Mouse (Mus musculus): ENCODE results near the gene Taf10. TPM values are rescaled to one million over a fixed set of nuclear protein-coding genes. Genes with fewer than 3 reads are reported as not detected.
"Not testable (repeated sequence)": the region's sequence is repeated elsewhere in the genome, so short reads cannot be mapped to it uniquely, and the experiment has no call there.

Gene Taf10
- total RNA-seq, 2 experiments from 2014 or later = 58.7 to 71.5 TPM

DNA sequence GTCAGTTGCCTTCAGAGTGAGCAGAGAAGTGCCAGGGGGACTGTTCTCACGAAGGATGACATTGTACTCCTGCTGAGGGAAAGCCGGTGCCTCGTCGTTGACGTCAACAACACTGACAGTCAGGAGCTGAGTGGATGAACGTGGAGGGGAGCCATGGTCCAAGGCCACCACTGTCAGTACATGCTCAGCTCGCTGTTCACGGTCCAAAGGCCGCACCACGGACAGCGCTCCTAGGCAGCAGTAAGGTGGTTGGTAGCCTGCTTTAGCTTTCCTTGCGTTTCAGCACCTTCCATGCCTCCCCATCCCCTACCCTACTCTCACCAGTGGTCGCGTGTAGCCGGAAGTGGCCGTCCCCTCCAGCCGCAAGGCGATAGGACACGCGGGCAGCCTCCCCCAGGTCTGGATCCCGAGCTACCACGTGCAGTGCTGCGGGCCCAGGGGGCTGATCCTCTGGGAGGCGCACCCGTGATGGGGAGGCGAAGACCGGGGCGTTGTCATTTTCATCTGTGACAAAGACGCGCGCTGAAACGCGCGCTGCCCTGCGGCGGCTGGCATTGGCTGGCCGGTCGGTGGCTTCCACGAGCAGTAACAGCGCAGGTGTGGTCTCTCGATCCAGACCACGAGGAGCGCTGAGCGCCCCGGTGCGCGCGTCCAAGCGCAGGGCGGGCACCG, 17.8 kb upstream of the Taf10 start:
- no peak for ATAC-seq (replicated peaks; ENCODE audit: low FRiP score, poor library complexity, severe bottlenecking)

DNA sequence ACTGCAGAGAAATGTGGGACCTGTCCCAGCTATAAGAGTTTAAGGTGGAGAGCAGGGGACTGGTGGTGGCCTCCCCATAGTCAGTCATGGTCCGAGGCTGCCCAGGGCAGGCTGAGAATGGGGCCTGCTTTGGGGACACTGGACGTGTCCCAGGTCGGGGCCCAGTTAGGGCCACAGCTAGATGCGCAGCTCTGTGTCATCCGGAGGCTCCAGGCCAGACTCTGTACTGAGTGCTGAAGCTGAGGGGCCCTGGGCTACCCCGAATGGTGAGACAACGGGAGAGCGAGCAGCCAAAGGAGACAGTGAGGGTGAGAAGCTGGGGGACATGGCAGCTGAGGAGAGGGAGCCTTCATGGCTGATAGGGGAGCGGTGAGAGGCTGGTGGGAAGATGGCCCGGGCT, 9.1 kb upstream of the Taf10 start:
- no peak for ATAC-seq (replicated peaks; ENCODE audit: low FRiP score, poor library complexity, severe bottlenecking)

DNA sequence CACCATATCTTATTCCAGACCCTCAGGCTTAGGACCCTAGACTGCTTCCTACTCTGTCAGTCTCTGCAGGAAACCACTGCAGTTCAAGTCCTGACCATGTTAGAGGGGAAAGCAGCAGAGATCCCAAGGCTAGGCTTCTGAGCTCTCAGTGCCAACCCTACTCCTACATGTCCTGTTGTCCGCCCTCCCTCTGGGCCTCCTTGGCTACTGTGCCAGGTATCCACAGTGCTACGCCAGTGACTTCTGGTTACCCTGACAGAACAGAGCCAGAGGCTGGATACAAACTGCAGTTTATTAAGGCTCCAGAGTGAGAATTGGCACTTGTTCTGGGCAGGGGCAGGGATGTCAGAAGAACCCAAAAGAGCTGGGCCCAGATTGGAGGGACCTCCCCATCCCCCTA, 8.6 kb upstream of the Taf10 start:
- no peak for ATAC-seq (replicated peaks; ENCODE audit: low FRiP score, poor library complexity, severe bottlenecking)

DNA sequence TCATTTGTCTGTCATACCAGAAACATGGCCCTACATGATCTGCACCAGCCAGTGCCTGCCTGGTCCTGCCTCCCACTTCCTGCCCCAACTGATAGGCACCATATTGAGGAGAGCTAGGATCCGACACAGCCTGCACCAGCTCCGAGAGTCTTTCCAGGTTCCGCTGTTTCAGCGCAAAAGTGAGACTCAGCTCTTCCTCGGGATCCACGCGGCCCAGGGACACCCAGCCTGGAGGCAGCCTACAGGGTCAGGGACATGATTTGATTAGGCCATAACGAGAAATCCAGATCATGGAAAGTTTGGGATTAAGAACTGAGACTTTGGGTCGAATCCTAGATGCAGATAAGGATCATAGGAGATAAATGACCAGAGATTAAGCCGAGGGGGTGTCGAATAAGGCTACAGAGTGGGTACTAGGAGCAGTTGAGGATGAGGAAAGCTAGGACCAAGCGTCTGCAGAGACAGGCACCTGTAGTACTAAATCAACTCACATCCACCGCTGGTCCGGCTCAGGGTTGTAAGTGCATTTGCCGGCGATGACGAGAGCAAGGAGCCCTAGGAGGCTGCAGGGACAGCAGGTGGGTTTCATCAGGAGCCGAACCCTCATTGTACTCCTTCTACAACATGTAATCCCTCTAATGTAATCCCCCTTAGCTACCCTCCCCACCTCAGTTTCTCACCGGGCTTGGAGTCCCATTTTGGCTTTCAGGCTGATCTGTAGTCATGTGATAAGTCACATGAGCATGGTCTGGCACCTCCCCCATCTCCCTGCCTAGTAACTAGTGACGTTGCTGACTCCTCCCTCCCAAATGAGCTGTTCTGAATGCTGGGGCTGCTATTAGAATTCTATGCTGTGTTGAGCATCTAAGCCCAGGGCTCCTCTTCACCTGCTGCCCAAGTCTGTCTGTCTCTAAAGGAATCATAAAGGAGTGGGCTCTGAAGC, 7.6 kb upstream of the Taf10 start, which contains the start of gene Tpp1:
Gene Tpp1 (minus strand): TSS at position 745 of the 943 bp plus-strand sequence.
- ATAC-seq (replicated peaks; ENCODE audit: low FRiP score, poor library complexity, severe bottlenecking) = peak; percentile 96

DNA sequence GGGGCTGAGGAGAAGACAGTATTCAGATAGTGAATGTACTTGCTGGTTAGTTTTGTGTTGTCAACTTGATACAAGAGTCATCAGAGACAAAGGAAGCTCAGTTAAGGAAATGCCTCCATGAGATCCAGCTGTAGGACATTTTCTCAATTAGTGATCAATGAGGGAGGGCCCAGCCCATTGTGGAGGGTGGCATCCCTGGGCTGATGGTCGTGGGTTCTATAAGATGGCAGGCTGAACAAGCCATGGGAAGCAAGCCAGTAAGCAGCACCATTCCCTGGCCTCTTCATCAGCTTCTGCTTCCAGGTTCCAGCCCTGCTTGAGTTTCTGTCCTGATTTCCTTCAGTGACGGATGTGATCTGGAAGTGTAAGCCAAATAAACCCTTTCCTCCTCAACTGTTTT, 3.6 kb upstream of the Taf10 start:
- no peak for ATAC-seq (replicated peaks; ENCODE audit: low FRiP score, poor library complexity, severe bottlenecking)

DNA sequence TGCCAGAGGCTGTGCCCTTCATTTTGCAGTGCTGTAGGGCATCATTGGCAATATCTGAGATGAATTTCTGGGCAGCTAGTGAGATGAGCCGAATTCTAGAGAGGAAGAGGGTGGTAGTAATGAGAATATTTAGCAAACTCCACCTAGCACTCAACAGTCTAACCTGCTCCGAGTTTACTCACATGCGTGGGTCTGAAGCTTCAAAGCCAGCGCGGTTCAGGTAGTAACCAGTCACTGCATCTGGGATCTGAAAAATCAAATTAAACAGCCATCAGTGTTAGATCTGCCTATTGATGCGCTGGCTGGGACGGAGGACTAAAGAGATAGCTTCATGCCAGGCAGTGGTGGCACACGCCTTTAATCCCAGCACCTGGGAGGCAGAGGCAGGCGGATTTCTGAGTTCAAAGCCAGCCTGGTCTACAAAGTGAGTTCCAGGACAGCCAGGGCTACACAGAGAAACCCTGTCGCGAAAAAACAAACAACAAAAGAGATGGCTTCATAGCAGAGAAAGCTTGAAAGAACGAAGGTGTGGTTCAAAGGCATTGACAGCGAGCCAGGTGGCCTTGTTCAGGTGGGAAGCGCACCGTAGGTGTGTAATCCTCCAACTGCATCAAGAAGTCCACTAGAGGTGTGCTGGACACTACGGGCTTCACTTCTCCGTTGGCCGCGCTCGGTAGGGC, 775 bp downstream of the Taf10 start:
- ATAC-seq (replicated peaks; ENCODE audit: low FRiP score, poor library complexity, severe bottlenecking) = not testable (repeated sequence)

DNA sequence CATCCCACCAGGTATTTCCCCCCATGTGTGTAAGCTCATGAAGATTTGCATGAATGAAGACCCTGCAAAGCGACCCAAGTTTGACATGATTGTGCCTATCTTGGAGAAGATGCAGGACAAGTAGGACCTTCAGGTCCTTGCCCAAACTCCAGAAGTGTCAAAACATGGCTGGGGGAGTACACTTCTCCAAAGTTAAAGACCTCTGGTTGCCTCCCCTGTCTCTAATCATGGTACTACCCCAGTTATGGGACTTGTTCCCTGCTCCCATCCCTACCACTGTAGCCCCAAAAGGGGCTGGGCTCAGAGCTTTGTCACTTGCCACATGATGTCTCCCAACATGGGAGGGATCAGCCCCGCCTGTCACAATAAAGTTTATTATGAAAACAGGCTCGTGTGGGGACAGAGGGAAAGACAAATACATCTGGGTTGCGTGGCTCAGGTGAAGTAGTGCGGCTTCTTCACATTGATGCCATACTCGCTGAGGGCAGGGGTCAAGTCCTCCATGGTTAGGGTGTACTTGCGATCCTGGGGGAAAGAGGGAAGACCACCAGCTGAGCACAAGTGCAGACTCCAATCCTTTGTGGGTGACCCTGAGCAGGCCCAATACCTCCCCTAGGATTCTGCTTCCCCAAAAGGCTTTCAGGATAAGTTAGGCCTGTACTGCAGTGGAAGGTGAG, 1.5 kb downstream of the Taf10 start:
- not testable (repeated sequence) for ATAC-seq (replicated peaks; ENCODE audit: low FRiP score, poor library complexity, severe bottlenecking)

DNA sequence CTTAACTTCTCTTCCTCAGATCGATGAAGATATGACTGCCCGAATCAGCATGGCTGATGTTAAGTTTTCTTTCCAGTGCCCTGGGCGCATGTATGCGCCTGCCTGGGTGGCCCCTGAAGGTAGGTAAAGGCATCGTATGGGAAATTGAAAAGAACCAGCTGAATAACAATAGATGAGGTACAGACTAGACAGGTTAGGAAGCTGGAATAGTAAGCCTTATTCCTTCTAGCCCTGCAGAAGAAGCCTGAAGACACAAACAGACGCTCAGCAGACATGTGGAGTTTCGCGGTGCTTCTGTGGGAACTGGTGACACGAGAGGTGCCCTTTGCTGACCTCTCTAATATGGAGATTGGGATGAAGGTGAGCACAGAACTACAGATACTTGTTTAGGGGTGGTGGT, 2.2 kb downstream of the Taf10 start:
- no peak for ATAC-seq (replicated peaks; ENCODE audit: low FRiP score, poor library complexity, severe bottlenecking)

DNA sequence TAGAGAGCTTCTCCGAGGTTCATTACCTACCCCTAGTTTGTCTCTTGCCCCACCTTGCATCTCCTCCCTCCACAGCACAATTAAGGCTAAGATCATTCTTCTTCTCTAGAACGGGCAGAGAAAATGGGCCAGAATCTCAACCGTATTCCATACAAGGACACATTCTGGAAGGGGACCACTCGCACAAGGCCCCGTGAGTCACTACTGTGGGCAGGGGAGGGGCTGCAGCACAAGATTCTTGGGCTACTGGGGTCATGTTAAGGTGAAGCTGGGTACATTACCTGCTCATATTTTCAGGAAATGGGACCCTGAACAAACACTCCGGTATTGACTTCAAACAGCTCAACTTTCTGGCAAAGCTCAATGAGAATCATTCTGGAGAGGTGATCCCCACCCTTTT, 3.3 kb downstream of the Taf10 start:
- no peak for ATAC-seq (replicated peaks; ENCODE audit: low FRiP score, poor library complexity, severe bottlenecking)

DNA sequence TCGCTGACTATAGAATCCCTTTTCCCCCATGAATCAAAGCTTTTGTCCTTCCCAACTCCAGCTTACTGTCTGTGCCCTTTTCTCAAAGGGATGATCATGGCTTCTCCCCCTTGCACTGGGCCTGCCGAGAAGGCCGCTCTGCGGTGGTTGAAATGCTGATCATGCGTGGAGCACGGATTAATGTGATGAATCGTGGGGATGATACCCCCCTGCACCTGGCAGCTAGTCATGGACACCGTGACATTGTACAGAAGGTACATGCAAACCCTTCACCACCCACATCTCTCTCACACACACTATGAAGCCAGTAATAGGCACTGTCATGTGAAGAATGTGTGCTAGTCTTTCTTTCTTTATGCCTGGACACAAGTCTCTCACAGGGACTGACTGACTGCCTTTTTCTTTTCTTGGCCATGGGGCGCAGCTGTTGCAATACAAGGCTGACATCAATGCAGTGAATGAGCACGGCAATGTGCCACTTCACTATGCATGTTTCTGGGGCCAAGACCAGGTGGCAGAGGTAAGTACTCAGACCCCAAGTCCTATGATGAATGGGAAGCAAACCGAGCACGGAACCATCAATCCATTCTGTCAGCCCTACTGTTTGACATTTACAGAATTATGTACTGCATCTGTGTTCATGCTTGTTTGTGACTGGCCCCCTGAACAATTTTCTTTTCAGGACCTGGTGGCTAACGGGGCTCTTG, 3.9 kb downstream of the Taf10 start:
- no peak for ATAC-seq (replicated peaks; ENCODE audit: low FRiP score, poor library complexity, severe bottlenecking)

DNA sequence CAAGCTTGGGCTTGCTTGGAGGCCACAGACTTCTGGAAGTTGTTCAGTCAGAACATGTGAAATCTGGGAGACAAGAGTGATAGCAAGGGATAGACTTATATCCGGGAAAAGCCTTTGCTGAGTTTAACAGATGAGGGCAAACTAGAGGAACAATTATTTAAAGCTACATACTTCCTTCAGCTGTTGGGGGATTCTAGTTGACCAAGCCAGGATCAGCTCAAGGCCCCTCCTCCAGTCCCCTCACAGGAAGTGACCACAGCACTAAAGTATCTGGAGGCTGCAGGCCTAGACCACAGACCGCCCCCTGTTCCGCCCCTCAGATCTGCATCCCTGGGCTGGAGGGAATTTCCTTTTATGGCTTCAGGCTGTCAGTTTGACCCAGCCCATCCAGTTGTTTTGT, 5.2 kb downstream of the Taf10 start:
- no peak for ATAC-seq (replicated peaks; ENCODE audit: low FRiP score, poor library complexity, severe bottlenecking)

DNA sequence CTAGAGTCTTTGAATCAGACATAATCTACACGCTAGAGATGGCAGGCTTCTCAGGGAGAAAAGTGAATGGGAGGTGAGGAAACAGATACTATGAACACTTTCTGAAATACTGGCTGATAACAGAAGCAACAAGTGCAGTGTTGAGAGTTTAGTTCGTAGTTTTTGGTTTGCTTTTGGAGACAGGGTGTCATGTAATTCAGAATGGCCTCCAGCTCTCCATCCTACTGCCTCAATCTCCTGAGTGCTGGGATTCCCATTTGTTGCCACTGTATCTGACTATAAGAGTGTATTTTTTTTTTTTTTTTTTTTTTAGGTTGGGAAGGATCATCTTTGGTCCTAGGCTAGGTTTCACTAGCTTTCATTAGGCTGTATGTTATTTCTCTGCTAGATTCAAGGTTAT, 5.9 kb downstream of the Taf10 start:
- no peak for ATAC-seq (replicated peaks; ENCODE audit: low FRiP score, poor library complexity, severe bottlenecking)

DNA sequence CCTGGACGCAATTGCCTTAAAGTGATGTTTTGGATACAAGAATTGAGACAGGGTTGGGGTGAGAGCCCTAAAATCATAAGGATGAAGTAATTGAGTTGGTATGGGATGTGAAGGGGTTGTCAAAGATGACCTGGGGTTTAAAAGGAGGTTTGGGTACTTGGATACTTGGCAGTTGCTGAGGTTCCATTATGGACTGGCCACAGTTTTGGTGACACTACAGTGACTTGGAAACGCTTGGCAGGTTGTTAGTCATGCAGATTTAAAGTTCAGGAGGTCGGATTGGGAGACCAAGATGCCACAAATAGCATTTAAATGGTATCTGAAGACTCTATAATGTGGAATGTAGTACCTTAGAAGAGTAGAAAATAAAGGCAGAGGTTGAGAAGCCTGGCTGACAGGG, 6.5 kb downstream of the Taf10 start:
- ATAC-seq (replicated peaks; ENCODE audit: low FRiP score, poor library complexity, severe bottlenecking) = no peak

DNA sequence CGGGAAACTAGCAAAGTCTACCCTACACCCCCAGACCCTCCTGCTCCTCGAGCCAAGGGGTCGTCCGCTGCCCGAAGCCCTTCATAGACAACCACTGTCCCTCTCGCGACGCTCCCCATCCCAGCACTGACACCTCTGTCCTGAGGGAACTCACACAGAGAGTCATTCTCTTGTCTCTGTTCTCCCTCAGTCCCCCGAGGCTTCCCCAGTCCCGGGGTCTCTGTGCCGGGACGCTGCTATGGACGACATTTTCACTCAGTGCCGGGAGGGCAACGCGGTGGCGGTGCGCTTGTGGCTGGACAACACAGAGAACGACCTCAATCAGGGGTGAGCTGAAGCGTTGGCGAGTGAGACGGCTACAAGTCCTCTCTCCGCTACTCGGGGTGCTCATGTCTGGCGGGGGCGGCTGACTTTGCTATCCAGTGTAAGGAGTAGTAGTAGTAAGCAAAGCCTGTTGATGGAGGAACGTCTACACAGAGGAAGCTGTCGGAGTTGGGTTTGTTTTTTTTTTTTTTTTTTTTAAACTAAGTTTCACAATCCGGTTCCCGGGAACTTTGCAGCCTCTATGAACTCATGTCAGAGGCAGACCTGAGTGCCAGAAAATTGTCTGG, 7.1 kb downstream of the Taf10 start, which contains the start of gene Rrp8:
Gene Rrp8 (minus strand): TSS at position 475 of the 611 bp plus-strand sequence.
- peak; percentile 56 for ATAC-seq (replicated peaks; ENCODE audit: low FRiP score, poor library complexity, severe bottlenecking)

DNA sequence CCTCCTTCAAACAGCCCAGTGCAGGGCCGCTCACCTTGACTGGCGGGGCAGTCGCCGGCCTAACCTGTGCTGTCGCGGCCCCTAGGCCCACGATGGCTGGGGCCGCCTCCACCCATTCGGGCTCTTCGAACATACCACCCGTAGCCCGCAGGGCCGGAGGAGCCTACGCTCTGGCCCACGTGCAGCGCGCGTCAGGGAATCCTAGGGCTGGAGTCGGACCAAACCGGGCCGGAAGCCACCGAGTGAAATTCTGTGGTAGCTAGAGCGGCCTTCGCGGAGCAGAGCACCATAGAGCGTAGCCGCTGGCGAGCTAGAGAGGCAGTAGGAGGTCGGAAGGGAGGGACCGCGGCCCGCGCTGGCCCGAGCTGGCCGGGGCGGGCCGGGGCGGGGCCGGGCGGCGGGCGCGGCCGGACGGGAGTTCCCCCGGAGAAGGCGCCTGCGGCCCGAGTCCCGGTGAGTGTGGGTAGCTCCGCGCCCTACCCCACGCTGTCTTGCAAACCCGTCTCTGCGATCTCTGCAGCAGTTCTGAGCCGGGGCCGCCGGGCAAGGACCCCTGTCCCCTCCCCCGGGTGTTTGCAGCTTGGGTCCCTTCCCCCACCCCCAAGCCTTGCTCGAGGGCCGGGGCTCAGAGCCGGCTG, 7.8 kb downstream of the Taf10 start, which contains the start of gene Ilk:
Gene Ilk (plus strand): TSS at position 329 of the 638 bp plus-strand sequence.
- ATAC-seq (replicated peaks; ENCODE audit: low FRiP score, poor library complexity, severe bottlenecking) = peak; percentile 92

DNA sequence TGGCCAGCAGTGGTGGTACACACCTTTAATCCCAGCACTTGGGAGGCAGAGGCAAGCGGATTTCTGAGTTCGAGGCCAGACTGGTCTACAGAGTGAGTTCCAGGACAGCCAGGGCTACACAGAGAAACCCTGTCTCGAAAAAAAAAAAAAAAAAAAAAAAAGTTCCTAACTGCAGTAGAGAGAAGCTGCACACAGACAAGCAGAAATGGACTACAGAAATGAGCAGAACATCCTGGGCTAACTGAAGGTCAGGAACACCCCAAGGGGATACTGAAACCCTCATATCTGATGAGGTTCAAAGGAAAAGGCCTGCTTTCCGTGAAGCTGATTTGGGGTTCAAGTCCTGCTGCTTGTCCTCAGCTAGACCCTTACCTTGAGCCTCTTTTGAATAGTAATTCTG, 8.7 kb downstream of the Taf10 start:
- ATAC-seq (replicated peaks; ENCODE audit: low FRiP score, poor library complexity, severe bottlenecking) = not testable (repeated sequence)

DNA sequence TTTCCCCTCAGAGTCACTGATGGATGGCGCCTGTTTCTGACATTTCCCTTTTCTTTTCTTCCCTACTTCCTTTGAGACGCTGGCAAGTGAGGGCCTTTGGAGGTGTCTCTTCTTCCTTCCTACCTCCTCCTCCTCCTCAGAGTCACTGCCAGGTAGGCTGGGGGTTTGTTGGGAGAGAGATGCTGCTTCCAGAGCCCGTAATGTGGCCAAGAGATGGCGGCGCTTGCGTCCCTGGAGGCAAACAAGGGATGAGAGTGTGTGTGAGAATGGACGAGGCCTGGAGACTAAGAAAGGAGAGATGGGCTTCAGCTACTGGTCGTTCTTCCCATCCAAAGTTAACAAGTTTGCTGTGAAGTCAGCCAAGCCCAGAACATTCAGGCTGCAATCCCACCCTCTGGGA, 9.3 kb downstream of the Taf10 start:
- no peak for ATAC-seq (replicated peaks; ENCODE audit: low FRiP score, poor library complexity, severe bottlenecking)

DNA sequence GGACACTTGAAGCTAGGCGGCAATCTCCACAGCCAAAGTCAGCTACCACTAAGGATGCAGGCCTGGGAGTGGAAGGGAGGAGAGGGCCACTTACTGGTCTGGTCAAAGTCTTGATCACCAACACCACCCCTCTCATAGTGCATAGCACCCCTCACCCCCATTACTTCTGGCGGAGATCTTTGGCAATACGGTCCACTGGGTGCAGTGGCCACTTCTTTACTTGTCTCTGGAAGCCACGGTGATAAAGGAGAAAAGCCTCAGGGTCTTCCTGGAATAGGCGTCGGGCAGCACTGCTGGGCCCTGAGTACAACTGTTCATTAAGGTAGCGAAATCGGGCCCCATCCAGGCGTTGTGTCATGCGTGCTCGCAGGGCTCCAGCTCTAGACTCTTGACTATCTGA, 10.3 kb downstream of the Taf10 start:
- no peak for ATAC-seq (replicated peaks; ENCODE audit: low FRiP score, poor library complexity, severe bottlenecking)

All from erythroblast, adult 5-6 weeks (primary cell).